ENCODE assay signal across 14 mouse cellular contexts in the genomic region with DNA sequence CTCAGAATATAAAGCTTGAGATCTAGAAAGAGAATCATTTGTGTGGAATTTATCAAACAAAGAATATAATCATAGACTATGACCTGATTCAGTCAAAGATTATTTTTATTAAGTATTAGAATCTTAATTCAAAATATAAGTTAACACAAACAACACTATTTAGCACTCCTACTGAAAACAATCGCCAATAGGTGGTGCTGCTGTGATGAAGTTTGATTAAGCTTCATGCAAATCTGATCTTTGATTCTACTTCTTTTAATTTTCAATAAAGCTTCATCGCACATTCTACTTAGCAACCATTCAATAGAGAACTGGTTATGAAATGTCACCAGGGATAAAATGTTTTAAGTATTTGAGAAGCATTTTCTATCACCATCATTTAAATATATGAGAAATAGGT.
DNase-seq lines count a peak whose midpoint lies in the region; ATAC-seq and TF ChIP-seq lines count a peak whose summit lies in the region.
"Had no signal": no experiment of that assay in that cellular context is flagged by ENCODE, and none has a peak within 500 bp of the region (broad histone marks: within the 10 kb centered on the region; RNA-seq: fewer than 3 reads in every experiment).

No protein-coding gene starts in this region.

- 46% methylated on average over 2 of the region's 2 CpGs for WGBS in embryonic facial prominence, embryonic 14.5 days
- 57% methylated on average over 2 of the region's 2 CpGs for WGBS in embryonic facial prominence, embryonic 10.5 days

- DNase-seq in embryonic facial prominence, embryonic 14.5 days (ENCODE audit: low spot score), result peak; percentile 31
- DNase-seq in embryonic facial prominence, embryonic 10.5 days (ENCODE audit: low spot score), result no peak
- DNase-seq in left cerebral cortex, postnatal 14 days (ENCODE audit: low spot score in 2 of 2), result peak; percentile 8 to 58
- no peak for DNase-seq in left cerebral cortex, adult 11 months (ENCODE audit: low spot score)
- DNase-seq in Muller cell, postnatal 12 days (ENCODE audit: inconsistent ontology term), result peak; percentile 12
- peak; percentile 7 for DNase-seq in retina, postnatal 1 day
- DNase-seq in cerebellum, postnatal 25 days, result no peak
- DNase-seq in gastrocnemius, adult 2 months, result no peak
- DNase-seq: adrenal gland, postnatal 10 days; cerebellum, adult 11 months; heart, adult 11 months; kidney, adult 18-20 months had no signal

- no peak overlapping the region for H3K27ac ChIP-seq in embryonic facial prominence, embryonic 14.5 days (replicated peaks; ENCODE audit: low read depth, low read length)
- no peak overlapping the region for H3K27ac ChIP-seq in embryonic facial prominence, embryonic 10.5 days (replicated peaks)
- H3K27ac ChIP-seq in gastrocnemius, adult 2 months, result no peak overlapping the region
- H3K27ac ChIP-seq: embryonic facial prominence, embryonic 12.5 days; liver, embryonic 15.5 days had no signal

- no peaks in the 10 kb centered on the region for H3K36me3 ChIP-seq in embryonic facial prominence, embryonic 14.5 days (ENCODE audit: control insufficient read depth, insufficient read depth, low read length)
- H3K36me3 ChIP-seq in embryonic facial prominence, embryonic 10.5 days (replicated peaks), result no peaks in the 10 kb centered on the region
- H3K36me3 ChIP-seq: embryonic facial prominence, embryonic 12.5 days; liver, embryonic 15.5 days had no signal

- no peaks in the 10 kb centered on the region for H3K27me3 ChIP-seq in embryonic facial prominence, embryonic 14.5 days (replicated peaks; ENCODE audit: control insufficient read depth, insufficient read depth, low read length)
- no peaks in the 10 kb centered on the region for H3K27me3 ChIP-seq in embryonic facial prominence, embryonic 10.5 days (replicated peaks; ENCODE audit: low read depth, poor library complexity, severe bottlenecking)
- H3K27me3 ChIP-seq: embryonic facial prominence, embryonic 12.5 days; liver, embryonic 15.5 days had no signal

- H3K4me3 ChIP-seq in embryonic facial prominence, embryonic 14.5 days (ENCODE audit: low read depth, low read length), result no peak overlapping the region
- H3K4me3 ChIP-seq in embryonic facial prominence, embryonic 10.5 days, result no peak overlapping the region
- H3K4me3 ChIP-seq in gastrocnemius, adult 2 months, result no peak overlapping the region
- H3K4me3 ChIP-seq: embryonic facial prominence, embryonic 12.5 days; liver, embryonic 15.5 days had no signal

- no peaks in the 10 kb centered on the region for H3K4me1 ChIP-seq in embryonic facial prominence, embryonic 14.5 days (ENCODE audit: control insufficient read depth, insufficient read depth, low read length)
- H3K4me1 ChIP-seq in embryonic facial prominence, embryonic 10.5 days, result no peaks in the 10 kb centered on the region
- H3K4me1 ChIP-seq: embryonic facial prominence, embryonic 12.5 days; liver, embryonic 15.5 days had no signal

- H3K9me3 ChIP-seq in embryonic facial prominence, embryonic 14.5 days (ENCODE audit: control insufficient read depth, low read length), result no peaks in the 10 kb centered on the region
- no peaks in the 10 kb centered on the region for H3K9me3 ChIP-seq in embryonic facial prominence, embryonic 10.5 days
- H3K9me3 ChIP-seq: embryonic facial prominence, embryonic 12.5 days; liver, embryonic 15.5 days had no signal

- ATAC-seq in embryonic facial prominence, embryonic 14.5 days (ENCODE audit: low read depth), result no peak

- intact Hi-C loops in left cerebral cortex, postnatal 14 days (cut with DNase I), result loop anchor here (10.0 kb wide), 1 partner anchor 1497 kb away; no protein-coding TSS in a partner anchor
- intact Hi-C loops in gastrocnemius, adult 2 months (cut with DNase I), result no loop called here

- H3K9ac ChIP-seq in embryonic facial prominence, embryonic 14.5 days (ENCODE audit: low read depth, low read length), result no peak overlapping the region
- H3K9ac ChIP-seq: embryonic facial prominence, embryonic 12.5 days; liver, embryonic 15.5 days had no signal

- H3K4me2 ChIP-seq in embryonic facial prominence, embryonic 14.5 days (ENCODE audit: low read depth, low read length), result no peak overlapping the region
- H3K4me2 ChIP-seq: embryonic facial prominence, embryonic 12.5 days; liver, embryonic 15.5 days had no signal

- TF ChIP-seq CTCF in gastrocnemius, adult 2 months (IDR thresholded peaks at IDR 0.05), result no peak

Comparison
In these comparisons a context has a peak if more than half of its experiments do, and no peak if none do; other contexts are left out.
1. DNase-seq: peak in embryonic facial prominence, embryonic 14.5 days (single experiment), left cerebral cortex, postnatal 14 days (2 of 2), Muller cell, postnatal 12 days (single experiment) and retina, postnatal 1 day (single experiment); none in embryonic facial prominence, embryonic 10.5 days (single experiment), left cerebral cortex, adult 11 months (single experiment), cerebellum, postnatal 25 days (0 of 2) and gastrocnemius, adult 2 months (single experiment).